Mouse (Mus musculus) frontal cortex, adult 2 months (tissue): ENCODE data around the gene Rhoh. TPM values are rescaled to one million over a fixed set of nuclear protein-coding genes. Genes with fewer than 3 reads are reported as not detected.

ENCODE experiments used
- DNase-seq, 2 experiments: peaks; one replicate each; pipeline ENCODE4 v3.0.0; 2022; ENCODE audit warnings: low spot score in 1 of 2; ENCODE audit errors: extremely low spot score in 1 of 2
- polyA plus RNA-seq: library from polyadenylated mRNA; depleted of rRNA; stranded (reverse); fragments of >200 nt; gene quantifications from 2 replicates; pipeline ENCODE4 v1.2.3, GENCODE M21; 2012

The Rhoh gene
- polyA plus RNA-seq, 1 experiment = 1.1 TPM

DNA sequence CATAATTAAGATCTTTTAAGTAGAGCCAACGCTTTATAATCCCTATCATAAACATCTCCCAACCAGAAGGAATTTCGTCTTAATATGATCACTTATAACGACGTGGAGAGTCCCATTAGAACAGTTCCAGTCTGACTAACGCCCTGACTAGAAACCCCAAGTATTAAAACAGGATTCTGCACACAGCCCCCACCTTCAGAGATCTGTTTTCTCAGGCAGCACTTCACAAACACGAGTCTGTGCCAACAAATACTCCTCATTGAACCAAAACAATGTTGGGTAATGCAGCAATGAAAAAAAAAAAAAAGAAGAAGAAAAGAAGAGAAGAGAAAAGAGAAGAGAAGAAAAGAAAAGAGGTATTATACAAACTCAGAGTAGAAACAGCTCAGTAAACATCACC lies 1.6 kb upstream of the Rhoh start:
- no peak for DNase-seq

GRCm38 (mm10) chr5:65860281-65861000 lies 572 bp upstream of the Rhoh start:
- no peak for DNase-seq

DNA sequence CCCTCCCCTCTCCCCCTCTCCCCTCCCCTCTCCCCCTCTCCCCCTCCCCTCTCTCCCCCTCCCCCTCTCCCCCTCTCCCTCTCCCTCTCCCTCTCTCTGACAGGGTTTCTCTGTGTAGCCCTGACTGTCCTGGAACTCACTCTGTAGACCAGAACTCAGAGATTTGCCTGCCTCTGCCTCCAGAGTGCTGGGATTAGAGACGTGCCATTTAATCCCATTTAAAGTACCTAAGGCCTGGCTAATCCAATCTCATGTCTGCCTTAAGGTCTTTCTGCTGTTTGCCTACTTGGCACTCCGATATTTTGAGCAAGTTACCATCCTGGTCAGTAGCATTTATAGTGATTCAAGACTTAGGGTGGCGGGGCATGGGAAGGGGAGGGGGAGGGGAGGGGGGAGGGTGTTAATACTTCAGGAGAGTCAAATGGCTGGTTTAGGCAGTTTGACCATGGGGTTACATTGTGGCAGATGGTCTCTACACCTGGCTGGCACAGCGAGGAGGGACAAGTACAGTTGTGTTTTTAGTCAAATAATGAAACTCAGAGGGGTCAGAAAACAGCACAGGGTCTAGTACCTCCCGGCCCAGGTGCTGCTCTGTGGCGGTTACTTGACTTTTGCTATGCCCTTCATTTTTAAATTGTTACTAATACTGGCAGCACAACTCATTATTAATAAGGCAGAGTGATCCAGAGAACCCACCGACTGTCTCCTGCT lies 1.4 kb downstream of the Rhoh start:
- no peak for DNase-seq

DNA sequence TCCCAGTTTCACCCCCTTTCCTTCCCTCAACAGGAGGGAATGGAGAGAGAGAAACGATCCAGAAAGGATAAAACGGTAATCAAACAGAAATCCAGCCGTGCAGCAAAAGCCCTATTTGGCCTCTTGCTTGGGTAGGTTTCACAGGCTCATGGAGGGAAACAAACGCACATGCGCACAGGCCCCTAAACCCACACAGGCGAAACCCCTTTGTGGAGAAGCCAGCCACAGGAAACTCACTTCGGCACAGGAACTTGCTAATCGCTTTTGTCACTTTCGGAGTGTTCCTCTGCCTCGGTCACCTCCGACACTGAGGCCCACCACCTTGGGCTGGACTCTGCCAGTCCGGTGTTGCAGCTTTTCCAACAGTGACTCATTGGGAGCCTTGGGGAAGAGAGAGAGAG lies 2.3 kb downstream of the Rhoh start:
- no peak for DNase-seq

- DNase-seq = no peak
These were observed 3.5 kb downstream of the Rhoh start for GRCm38 (mm10) chr5:65864486-65864885.

DNA sequence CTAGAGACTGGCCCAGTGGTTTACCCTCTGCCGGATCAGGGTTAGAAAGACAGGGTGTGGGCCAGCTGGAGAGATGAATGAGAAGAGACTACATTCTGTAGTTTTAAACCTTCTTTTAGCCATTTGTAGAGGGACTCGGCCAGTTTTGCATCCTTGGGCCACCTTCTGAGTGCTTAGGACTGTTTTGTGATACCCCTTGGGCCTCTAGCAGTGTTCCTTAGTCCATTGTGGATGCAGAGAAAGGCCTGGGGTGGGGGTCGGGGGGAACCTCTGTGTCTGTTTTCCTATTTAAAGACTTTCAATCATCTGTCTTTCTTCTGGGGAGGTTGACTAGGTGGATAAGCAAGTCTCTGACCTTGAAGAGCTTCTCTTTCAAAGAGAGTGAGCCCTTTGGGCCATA lies 3.9 kb downstream of the Rhoh start:
- no peak for DNase-seq

- DNase-seq = no peak
These were observed 5.6 kb downstream of the Rhoh start for GRCm38 (mm10) chr5:65866591-65866990.

DNA sequence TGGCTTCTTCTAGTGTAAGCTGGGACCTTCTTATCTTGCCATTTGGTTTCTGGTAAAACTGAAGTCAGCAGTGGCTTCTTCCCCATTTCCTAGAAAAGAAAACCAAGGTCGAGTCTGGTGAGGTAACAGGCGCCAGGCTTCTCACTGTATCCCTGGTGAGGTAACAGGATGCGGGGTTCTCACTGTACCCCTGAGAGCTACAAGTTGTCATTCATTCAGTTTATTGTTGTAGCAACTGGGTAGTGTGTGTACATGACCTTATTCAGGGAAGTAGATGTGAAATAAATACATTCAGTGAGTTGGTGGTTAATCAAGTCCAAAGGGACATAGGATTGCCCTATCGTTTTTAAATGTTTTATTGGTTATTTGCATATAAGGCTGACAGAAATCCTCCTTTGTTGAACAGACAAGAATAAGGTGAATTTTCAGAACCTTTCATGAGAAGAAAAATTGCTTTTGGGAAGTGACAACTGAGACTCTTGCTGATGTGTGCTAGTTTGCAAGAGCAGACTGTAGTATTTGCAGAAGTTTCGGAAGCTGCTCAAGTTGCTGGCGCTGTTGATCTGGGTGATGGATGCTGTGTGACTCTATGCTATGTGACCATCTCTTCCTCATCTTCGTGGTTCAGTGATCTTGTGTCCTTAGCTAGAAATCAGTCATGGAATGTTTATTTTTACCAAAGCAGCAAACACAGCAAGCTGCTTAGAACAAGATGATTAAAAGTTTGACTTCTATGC lies 6.5 kb downstream of the Rhoh start:
- no peak for DNase-seq

DNA sequence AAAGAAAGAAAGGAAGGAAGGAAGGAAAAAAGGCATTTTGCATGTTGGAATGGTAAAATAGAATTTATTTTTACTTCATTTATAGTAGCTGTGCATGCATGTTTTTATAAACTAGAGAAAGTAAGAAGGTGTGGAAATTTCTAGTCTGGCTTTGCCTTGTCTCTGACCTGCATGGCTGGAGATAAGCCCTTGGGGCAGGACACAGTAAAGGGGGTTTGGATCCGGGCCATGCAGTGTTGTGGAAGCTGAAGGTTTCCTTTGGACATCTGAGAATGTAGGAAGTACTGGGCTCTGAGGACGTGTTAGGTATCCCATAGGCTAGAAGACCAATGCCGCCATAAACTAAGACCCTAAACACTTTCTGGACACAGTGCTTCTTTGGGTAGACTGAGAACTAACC lies 7.4 kb downstream of the Rhoh start:
- DNase-seq = no peak

DNA sequence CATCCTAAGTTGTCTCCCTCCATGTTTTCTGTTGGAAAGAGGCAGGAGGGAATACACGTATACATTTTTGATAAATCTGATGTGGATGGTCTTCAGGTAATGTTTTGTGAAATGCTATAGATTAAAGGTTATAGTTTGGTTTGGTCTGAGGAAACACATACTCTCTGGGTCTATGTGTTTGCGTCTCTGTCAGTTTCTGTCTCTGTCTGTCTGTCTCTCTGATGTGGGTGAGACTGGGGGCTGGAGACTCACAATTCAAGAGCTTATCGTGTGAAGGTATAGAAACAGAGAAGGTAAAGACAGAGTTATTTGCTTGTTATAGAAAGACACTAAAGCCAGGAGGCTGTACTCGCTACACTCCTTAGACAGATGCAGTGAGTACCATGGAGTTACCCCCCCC lies 8.6 kb downstream of the Rhoh start:
- DNase-seq = no peak

DNA sequence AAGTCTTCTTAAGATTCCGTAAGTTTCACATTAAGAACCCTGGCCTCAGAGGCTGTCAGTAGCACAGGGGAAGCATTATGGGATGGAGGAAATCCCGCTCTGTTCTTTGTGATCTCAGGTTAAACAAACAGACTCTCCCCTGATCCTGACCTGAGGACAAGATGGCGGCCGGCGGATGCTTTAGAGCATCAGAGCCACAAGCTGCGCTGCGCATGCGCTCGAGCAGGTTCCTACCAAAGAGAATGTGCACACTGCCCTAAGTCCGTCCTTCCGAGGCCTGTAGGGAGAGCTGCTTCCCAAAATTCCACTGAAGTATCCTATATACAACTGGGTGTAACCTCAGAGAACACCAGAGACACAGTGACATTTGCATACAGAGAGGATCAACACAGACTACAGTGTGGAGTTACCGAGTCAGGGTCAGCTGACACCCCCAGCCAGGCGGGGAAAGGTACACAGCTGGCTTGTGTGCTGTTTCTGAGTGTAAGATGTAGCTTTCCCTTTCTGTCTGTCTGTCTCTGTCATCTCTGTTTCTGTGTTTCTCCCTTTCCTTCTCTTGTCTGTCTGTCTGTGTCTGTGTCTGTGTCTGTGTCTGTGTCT lies 10.4 kb downstream of the Rhoh start:
- no peak for DNase-seq

DNA sequence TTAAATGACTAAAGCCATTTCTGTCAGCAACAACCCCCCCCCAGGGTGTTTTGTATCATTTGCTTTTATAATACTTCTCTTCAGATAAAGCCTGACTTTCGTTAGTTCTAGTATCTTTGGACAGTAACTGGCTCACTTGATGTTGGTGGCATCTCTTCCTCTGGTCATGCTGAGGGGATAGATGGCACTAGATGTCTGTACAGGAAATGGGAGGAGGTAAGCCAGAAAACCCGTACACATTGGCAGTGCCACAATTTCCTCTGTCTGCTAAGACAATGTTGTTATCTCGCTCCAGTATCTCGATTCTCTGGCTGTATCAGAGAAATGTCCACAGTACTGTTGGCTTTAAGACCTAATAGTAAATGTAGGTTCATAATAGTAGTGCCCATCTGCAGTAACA lies 12.2 kb downstream of the Rhoh start:
- no peak for DNase-seq

DNA sequence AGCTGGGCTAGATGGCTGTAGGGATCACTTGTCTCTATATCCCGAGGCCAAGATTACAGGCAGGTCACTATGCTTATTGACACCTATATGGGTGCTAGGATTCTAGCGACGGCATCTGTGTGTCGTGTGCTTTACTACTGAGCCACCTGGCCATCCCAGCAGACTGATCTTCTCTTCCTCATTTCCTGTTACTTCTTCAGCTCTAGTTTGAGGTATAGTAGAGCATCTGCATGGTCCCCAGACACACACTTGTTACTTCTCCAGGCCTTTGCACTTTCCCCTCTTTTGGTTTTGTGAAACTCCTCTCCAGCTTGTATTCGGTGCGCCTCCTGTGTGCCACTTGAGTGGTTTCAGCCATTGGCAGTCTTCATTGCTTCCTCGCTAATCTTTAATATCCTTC lies 14.3 kb downstream of the Rhoh start:
- no peak for DNase-seq

GRCm38 (mm10) chr5:65878367-65878766 lies 17.4 kb downstream of the Rhoh start:
- no peak for DNase-seq

DNA sequence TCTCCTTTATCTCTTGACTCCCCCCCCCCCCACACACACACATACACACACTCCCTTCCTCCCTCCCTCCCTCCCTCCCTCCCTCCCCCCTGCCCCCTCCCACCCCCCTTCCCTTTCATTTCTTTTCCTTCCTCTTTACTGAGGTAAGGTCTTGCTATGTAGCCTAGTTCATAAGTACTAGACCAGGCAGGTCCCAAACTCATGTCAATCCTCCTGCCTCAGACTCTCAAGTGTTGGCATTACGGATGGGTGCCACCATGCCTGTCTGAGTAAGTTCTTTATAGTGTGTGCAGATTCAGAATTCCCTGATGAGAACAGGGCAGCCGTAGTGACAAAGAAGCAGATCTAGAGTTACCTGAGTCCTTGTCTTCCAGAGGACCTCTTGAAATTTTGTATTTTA lies 20.2 kb downstream of the Rhoh start:
- DNase-seq = no peak

- no peak for DNase-seq
These were observed 21.6 kb downstream of the Rhoh start for GRCm38 (mm10) chr5:65882476-65883205.

GRCm38 (mm10) chr5:65883355-65883754 lies 22.3 kb downstream of the Rhoh start:
- no peak for DNase-seq

DNA sequence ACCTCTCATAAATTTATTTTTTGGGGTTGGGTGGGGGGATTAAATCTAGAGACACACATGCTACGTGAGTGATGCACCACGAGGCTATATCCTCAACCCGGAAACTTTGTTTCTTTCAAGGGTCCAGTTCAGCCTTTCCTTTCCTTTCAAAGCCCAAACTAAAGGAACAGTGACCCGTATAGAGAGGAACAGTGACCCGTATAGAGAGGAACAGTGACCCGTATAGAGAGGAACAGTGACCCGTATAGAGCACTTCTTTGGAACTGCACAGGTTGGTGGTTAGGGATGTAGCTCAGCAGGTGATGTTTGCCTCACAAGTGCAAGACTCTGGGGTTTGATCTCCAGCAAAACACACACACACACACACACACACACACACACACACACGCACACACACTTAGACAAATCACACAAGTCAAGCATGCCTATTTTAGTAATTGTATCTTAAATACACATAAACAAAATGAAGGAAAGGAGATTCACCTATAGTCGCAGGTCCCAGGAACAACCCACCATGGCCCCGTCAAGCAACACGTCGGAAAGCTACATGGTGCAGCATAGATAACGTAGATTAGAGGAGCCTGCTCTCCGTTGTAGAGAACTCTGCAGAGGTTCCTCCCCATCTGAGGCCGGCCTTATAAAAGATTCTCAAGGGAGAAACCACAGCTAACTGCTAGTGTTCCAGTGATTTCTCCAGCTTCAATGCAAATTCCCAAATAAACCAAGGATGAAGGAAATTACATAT lies 24.9 kb downstream of the Rhoh start:
- DNase-seq = no peak

DNA sequence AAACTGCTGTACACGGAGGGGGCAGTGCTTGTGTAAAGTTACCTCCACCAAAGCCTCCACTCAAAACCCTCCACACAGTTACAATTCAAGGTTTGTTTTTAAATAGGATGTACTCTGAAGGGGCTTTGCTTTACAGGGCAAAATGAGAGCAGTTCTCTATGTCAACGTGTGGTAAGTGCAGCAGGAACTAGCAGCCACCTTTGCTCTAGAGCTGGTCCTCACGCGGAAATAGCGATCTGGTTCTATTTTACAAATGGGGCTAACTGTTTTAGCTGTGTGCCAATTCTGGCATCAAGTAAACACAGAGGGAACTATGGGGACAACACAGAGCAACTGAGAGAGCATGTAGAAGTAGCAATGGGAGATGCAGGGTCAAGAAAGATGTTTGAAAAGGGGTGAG lies 27.1 kb downstream of the Rhoh start:
- DNase-seq = no peak

GRCm38 (mm10) chr5:65888998-65889397 lies 28.0 kb downstream of the Rhoh start:
- no peak for DNase-seq
